Mouse (Mus musculus) adrenal gland, postnatal 4 days (tissue): ENCODE results near the gene Efcab6. TPM values are rescaled to one million over a fixed set of nuclear protein-coding genes. Genes with fewer than 3 reads are reported as not detected.

Experiments used
- DNase-seq, 2 experiments: peaks; one replicate each; pipeline ENCODE4 v3.0.0; 2021 to 2022; ENCODE audit warnings: low spot score in 2 of 2, mixed read lengths in 2 of 2
- total RNA-seq, 2 experiments: library from RNA; stranded (reverse); gene quantifications; 2 replicates each; pipeline ENCODE4 v1.2.3; 2021

Efcab6 gene
- total RNA-seq, 2 experiments from 2014 or later, result 0.34 TPM; not detected in 1

- no peak for DNase-seq
These were observed 86.3 kb downstream of the Efcab6 start for GRCm38 (mm10) chr15:83978865-83979264.

- no peak for DNase-seq
These were observed 88.1 kb downstream of the Efcab6 start for GRCm38 (mm10) chr15:83977108-83977507.

- no peak for DNase-seq
These were observed 93.0 kb downstream of the Efcab6 start for GRCm38 (mm10) chr15:83972206-83972605.

- DNase-seq, result no peak
These were observed 97.4 kb downstream of the Efcab6 start for GRCm38 (mm10) chr15:83967802-83968201.

GRCm38 (mm10) chr15:83965126-83965525, 100.1 kb downstream of the Efcab6 start:
- DNase-seq, result no peak

- DNase-seq, result no peak
These were observed 106.8 kb downstream of the Efcab6 start for GRCm38 (mm10) chr15:83958376-83958775.

- DNase-seq, result no peak
These were observed 108.2 kb downstream of the Efcab6 start for GRCm38 (mm10) chr15:83956996-83957395.

- DNase-seq, result no peak
These were observed 109.1 kb downstream of the Efcab6 start for GRCm38 (mm10) chr15:83955948-83956707.

- DNase-seq, result no peak
These were observed 115.3 kb downstream of the Efcab6 start for GRCm38 (mm10) chr15:83949729-83950491.

- DNase-seq, result no peak
These were observed 125.5 kb downstream of the Efcab6 start for GRCm38 (mm10) chr15:83939703-83940102.

- DNase-seq, result no peak
These were observed 126.7 kb downstream of the Efcab6 start for GRCm38 (mm10) chr15:83938466-83938865.

- no peak for DNase-seq
These were observed 128.7 kb downstream of the Efcab6 start for GRCm38 (mm10) chr15:83936506-83936905.

- no peak for DNase-seq
These were observed 130.4 kb downstream of the Efcab6 start for GRCm38 (mm10) chr15:83934816-83935215.

- no peak for DNase-seq
These were observed 139.8 kb downstream of the Efcab6 start for GRCm38 (mm10) chr15:83925338-83925737.

- no peak for DNase-seq
These were observed 140.5 kb downstream of the Efcab6 start for GRCm38 (mm10) chr15:83924656-83925055.

GRCm38 (mm10) chr15:83915376-83915775, 149.8 kb downstream of the Efcab6 start:
- DNase-seq, result no peak

GRCm38 (mm10) chr15:83913028-83913714, 152.0 kb downstream of the Efcab6 start:
- no peak for DNase-seq

- no peak for DNase-seq
These were observed 158.7 kb downstream of the Efcab6 start for GRCm38 (mm10) chr15:83906472-83906871.

- no peak for DNase-seq
These were observed 167.9 kb downstream of the Efcab6 start for GRCm38 (mm10) chr15:83897286-83897685.

GRCm38 (mm10) chr15:83896011-83896410, 169.2 kb downstream of the Efcab6 start:
- no peak for DNase-seq

- DNase-seq, result no peak
These were observed 170.9 kb downstream of the Efcab6 start for GRCm38 (mm10) chr15:83894261-83894660.

- no peak for DNase-seq
These were observed 172.3 kb downstream of the Efcab6 start for GRCm38 (mm10) chr15:83892871-83893270.
